Mouse (Mus musculus): ENCODE results near the gene Zfp120. TPM values are rescaled to one million over a fixed set of nuclear protein-coding genes. Genes with fewer than 3 reads are reported as not detected.
"Not testable (repeated sequence)": the region's sequence is repeated elsewhere in the genome, so short reads cannot be mapped to it uniquely, and the experiment has no call there.

Zfp120 gene
- total RNA-seq (2014; rRNA removed): 6.8 and 7.6 TPM in 2 replicates
- polyA plus RNA-seq (2012; rRNA removed): 1.5 and 2.5 TPM in 2 replicates

- Histone ChIP-seq H3K79me2 (ENCODE audit: control insufficient read depth, insufficient read depth, low read length) (peaks cover 6% of the 10 kb centered on the region; the same call in 1 of the 2 replicates), H3K27ac (replicated peaks; ENCODE audit: insufficient read depth, low read depth, low read length) (peak within 1 kb of the TSS; percentile 42), H3K27me3 (ENCODE audit: control insufficient read depth, insufficient read depth, low read length) (no peaks in the 10 kb centered on the region), H3K36me3 (ENCODE audit: control insufficient read depth, insufficient read depth, low read length) (no peaks in the 10 kb centered on the region), H3K4me3 (ENCODE audit: insufficient read depth, low read depth, low read length) (peak within 1 kb of the TSS; percentile 75), H3K9ac (ENCODE audit: low read depth, low read length) (peak within 1 kb of the TSS; percentile 79), H3K4me1 (ENCODE audit: control insufficient read depth, insufficient read depth, low read length) (peaks cover 3% of the 10 kb centered on the region)
- peak; percentile 97 for DNase-seq (ENCODE audit: extremely low read depth, low read depth, low spot score)
- under 1% methylated on average over 13 of the region's 13 CpGs for WGBS
- TF ChIP-seq CTCF (IDR thresholded peaks at IDR 0.05; ENCODE audit: low read depth, low read length) (no peak), POLR2A (IDR thresholded peaks at IDR 0.05; ENCODE audit: extremely low read depth, insufficient read depth, low read length) (0 out of 2 replicates have a peak, but pooled peaks have one; percentile 28)
Observed at GRCm38 (mm10) chr2:150136435-150136897, at the start of gene Zfp120. Gene Zfp120, minus strand, starts transcription at chr2:150136708.

GRCm38 (mm10) chr2:150181570-150181999 lies 45.1 kb upstream of the Zfp120 start, which contains the start of gene Gm14139:
Gene Gm14139, plus strand, starts transcription at chr2:150181755.
- not testable (repeated sequence) for H3K27me3 ChIP-seq (ENCODE audit: control insufficient read depth, insufficient read depth, low read length); H3K9ac ChIP-seq (ENCODE audit: low read depth, low read length); H3K79me2 ChIP-seq (ENCODE audit: control insufficient read depth, insufficient read depth, low read length); DNase-seq (ENCODE audit: extremely low read depth, low read depth, low spot score); H3K36me3 ChIP-seq (ENCODE audit: control insufficient read depth, insufficient read depth, low read length); H3K27ac ChIP-seq (replicated peaks; ENCODE audit: insufficient read depth, low read depth, low read length); H3K4me1 ChIP-seq (ENCODE audit: control insufficient read depth, insufficient read depth, low read length); H3K4me3 ChIP-seq (ENCODE audit: insufficient read depth, low read depth, low read length)
- 65% methylated on average over 7 of the region's 7 CpGs for WGBS

- not testable (repeated sequence) for H3K4me1 ChIP-seq (ENCODE audit: control insufficient read depth, insufficient read depth, low read length); H3K9ac ChIP-seq (ENCODE audit: low read depth, low read length); H3K27me3 ChIP-seq (ENCODE audit: control insufficient read depth, insufficient read depth, low read length); H3K4me3 ChIP-seq (ENCODE audit: insufficient read depth, low read depth, low read length); H3K36me3 ChIP-seq (ENCODE audit: control insufficient read depth, insufficient read depth, low read length); H3K27ac ChIP-seq (replicated peaks; ENCODE audit: insufficient read depth, low read depth, low read length); DNase-seq (ENCODE audit: extremely low read depth, low read depth, low spot score); H3K79me2 ChIP-seq (ENCODE audit: control insufficient read depth, insufficient read depth, low read length)
Observed at GRCm38 (mm10) chr2:150181046-150181445, 44.5 kb upstream of the Zfp120 start.

DNA sequence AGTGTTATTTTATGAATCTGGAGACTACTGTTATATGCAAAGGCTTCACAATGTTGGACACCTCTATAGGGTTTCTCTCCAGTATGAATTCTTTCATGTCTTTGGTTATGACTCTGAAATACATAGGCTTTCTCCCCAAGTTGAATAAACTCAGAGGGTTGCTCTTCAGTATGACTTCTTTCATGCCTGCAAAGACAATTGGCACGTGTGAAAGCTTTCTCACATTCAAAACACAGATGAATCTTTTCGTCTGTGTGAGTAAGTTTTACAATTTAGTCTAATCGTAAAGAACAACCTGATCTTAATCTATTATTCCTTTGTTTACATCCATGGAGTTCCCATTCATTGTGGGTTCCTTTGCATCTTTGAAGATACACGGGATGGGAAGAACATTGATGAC lies 43.1 kb upstream of the Zfp120 start, which contains the start of gene Gm10770:
TSS of gene Gm10770 (minus strand) at position 101 of the 400 bp plus-strand sequence.
- not testable (repeated sequence) for H3K9ac ChIP-seq (ENCODE audit: low read depth, low read length); H3K4me3 ChIP-seq (ENCODE audit: insufficient read depth, low read depth, low read length); H3K79me2 ChIP-seq (ENCODE audit: control insufficient read depth, insufficient read depth, low read length); DNase-seq (ENCODE audit: extremely low read depth, low read depth, low spot score); H3K27me3 ChIP-seq (ENCODE audit: control insufficient read depth, insufficient read depth, low read length); H3K27ac ChIP-seq (replicated peaks; ENCODE audit: insufficient read depth, low read depth, low read length); H3K4me1 ChIP-seq (ENCODE audit: control insufficient read depth, insufficient read depth, low read length); H3K36me3 ChIP-seq (ENCODE audit: control insufficient read depth, insufficient read depth, low read length)
- WGBS: 68% methylated on average over 4 of the region's 4 CpGs

DNA sequence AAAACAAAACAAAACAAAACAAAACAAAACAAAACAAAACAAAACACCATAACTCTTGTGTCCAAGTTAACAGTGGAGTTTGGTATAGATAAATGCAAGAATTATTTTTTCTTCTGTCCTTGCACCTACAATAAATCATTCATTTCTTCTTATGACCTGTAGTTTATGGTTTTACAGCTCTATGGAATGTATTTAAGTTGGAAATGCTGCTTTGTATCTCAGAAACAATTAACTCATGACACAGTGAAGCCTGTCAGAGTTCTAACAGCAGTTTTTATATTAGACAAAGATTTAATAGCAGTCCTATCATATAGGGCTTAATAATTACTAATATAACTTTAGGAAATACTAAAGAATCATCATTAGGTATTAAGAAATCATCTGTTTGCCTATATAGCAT lies 37.3 kb upstream of the Zfp120 start:
- DNase-seq (ENCODE audit: extremely low read depth, low read depth, low spot score): no peak
- Histone ChIP-seq H3K4me3 (ENCODE audit: insufficient read depth, low read depth, low read length) (no peak overlapping the region), H3K9ac (ENCODE audit: low read depth, low read length) (no peak overlapping the region), H3K27ac (replicated peaks; ENCODE audit: insufficient read depth, low read depth, low read length) (no peak overlapping the region), H3K27me3 (ENCODE audit: control insufficient read depth, insufficient read depth, low read length) (no peaks in the 10 kb centered on the region), H3K36me3 (ENCODE audit: control insufficient read depth, insufficient read depth, low read length) (no peaks in the 10 kb centered on the region), H3K79me2 (ENCODE audit: control insufficient read depth, insufficient read depth, low read length) (no peaks in the 10 kb centered on the region), H3K4me1 (ENCODE audit: control insufficient read depth, insufficient read depth, low read length) (no peaks in the 10 kb centered on the region)
- no peak for TF ChIP-seq CTCF (IDR thresholded peaks at IDR 0.05; ENCODE audit: low read depth, low read length)
- no peak for TF ChIP-seq POLR2A (IDR thresholded peaks at IDR 0.05; ENCODE audit: extremely low read depth, insufficient read depth, low read length)

GRCm38 (mm10) chr2:150166703-150167102 lies 30.2 kb upstream of the Zfp120 start:
- no peak overlapping the region for H3K4me3 ChIP-seq (ENCODE audit: insufficient read depth, low read depth, low read length)
- no peak for DNase-seq (ENCODE audit: extremely low read depth, low read depth, low spot score)
- no peaks in the 10 kb centered on the region for H3K27me3 ChIP-seq (ENCODE audit: control insufficient read depth, insufficient read depth, low read length)
- no peak overlapping the region for H3K27ac ChIP-seq (replicated peaks; ENCODE audit: insufficient read depth, low read depth, low read length)
- H3K9ac ChIP-seq (ENCODE audit: low read depth, low read length): no peak overlapping the region
- H3K36me3 ChIP-seq (ENCODE audit: control insufficient read depth, insufficient read depth, low read length): no peaks in the 10 kb centered on the region
- no peak for TF ChIP-seq CTCF (IDR thresholded peaks at IDR 0.05; ENCODE audit: low read depth, low read length)
- no peak for TF ChIP-seq POLR2A (IDR thresholded peaks at IDR 0.05; ENCODE audit: extremely low read depth, insufficient read depth, low read length)
- H3K4me1 ChIP-seq (ENCODE audit: control insufficient read depth, insufficient read depth, low read length): no peaks in the 10 kb centered on the region
- H3K79me2 ChIP-seq (ENCODE audit: control insufficient read depth, insufficient read depth, low read length): no peaks in the 10 kb centered on the region

Data from liver, adult 2 months (tissue).